In the genomic region with DNA sequence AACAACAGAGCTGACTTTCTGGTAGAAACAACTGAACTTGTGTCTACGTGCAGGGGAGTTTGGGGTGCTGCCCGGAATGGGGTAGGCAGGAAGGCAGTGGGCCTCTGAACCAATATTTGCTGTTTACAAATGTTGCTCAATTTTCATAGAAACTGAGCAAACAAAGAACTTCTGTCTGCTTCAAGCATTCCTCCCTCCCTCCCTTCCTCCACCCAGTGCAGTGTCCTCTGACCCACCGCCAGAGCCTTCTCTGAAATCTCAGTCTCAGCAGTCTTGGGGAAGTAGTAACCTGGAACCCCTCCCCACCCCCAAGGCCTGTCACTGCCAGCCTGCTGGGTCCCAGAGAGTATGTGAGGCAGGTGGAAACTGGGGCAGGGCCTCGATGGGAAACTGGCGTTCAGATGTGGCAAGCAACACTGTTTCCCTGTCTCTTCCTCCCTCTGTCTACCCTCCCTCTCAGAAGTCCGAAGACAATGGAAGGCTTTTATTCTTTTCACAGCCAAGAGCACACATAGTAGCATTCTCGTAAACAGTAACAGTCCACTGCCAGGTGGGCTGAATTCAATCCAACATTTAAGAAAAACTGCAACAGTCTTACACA, we compare ENCODE assay signal across 12 mouse cellular contexts. TPM values are rescaled to one million over a fixed set of nuclear protein-coding genes. Genes with fewer than 3 reads are reported as not detected.
DNase-seq lines count a peak whose midpoint lies in the region; ATAC-seq and TF ChIP-seq lines count a peak whose summit lies in the region.
"Had no signal": no experiment of that assay in that cellular context is flagged by ENCODE, and none has a peak within 500 bp of the region (broad histone marks: within the 10 kb centered on the region; RNA-seq: fewer than 3 reads in every experiment).

No protein-coding gene starts in this region.

- WGBS in hindbrain, embryonic 10.5 days = 67% methylated on average over 7 of the region's 7 CpGs
- 50% methylated on average over 7 of the region's 7 CpGs for WGBS in hindbrain, embryonic 14.5 days
- 55% methylated on average over 7 of the region's 7 CpGs for WGBS in intestine, embryonic 15.5 days
- 64% methylated on average over 7 of the region's 7 CpGs for WGBS in forebrain, embryonic 12.5 days

- TF ChIP-seq POLR2A in bone marrow macrophage, adult 2 months (IDR thresholded peaks at IDR 0.05; ENCODE audit: borderline replicate concordance, low read depth, low read length) = no peak

- no peak for ATAC-seq in hindbrain, embryonic 14.5 days (ENCODE audit: low FRiP score)
- peak; percentile 54 for ATAC-seq in intestine, embryonic 15.5 days
- ATAC-seq in cerebellum, adult (ENCODE audit: insufficient number of reproducible peaks, low FRiP score, low TSS enrichment) = no peak
- no peak for ATAC-seq in erythroblast, adult 5-6 weeks (replicated peaks; ENCODE audit: low FRiP score, poor library complexity, severe bottlenecking)
- no peak for ATAC-seq in forebrain, embryonic 12.5 days (ENCODE audit: low FRiP score)

- no peaks in the 10 kb centered on the region for H3K36me3 ChIP-seq in hindbrain, embryonic 10.5 days
- H3K36me3 ChIP-seq in hindbrain, embryonic 14.5 days (replicated peaks; ENCODE audit: control insufficient read depth, insufficient read depth) = no peaks in the 10 kb centered on the region
- H3K36me3 ChIP-seq in intestine, embryonic 15.5 days = no peaks in the 10 kb centered on the region
- no peaks in the 10 kb centered on the region for H3K36me3 ChIP-seq in forebrain, embryonic 12.5 days (replicated peaks)

- H3K4me1 ChIP-seq in hindbrain, embryonic 10.5 days (replicated peaks) = peaks cover 28% of the 10 kb centered on the region
- 0 out of 2 replicates have a peak, but pooled peaks cover 7% of the 10 kb centered on the region for H3K4me1 ChIP-seq in hindbrain, embryonic 14.5 days (replicated peaks; ENCODE audit: control insufficient read depth, insufficient read depth, low read length)
- H3K4me1 ChIP-seq in bone marrow macrophage, adult 2 months (ENCODE audit: control insufficient read depth, insufficient read depth, low read length) = peaks cover 42% of the 10 kb centered on the region
- 0 out of 2 replicates have a peak, but pooled peaks cover 7% of the 10 kb centered on the region for H3K4me1 ChIP-seq in intestine, embryonic 15.5 days (replicated peaks)
- peaks cover 4% of the 10 kb centered on the region for H3K4me1 ChIP-seq in forebrain, embryonic 12.5 days

- H3K27ac ChIP-seq in hindbrain, embryonic 10.5 days = peak overlapping the region; percentile 59
- no peak overlapping the region for H3K27ac ChIP-seq in hindbrain, embryonic 14.5 days
- peak overlapping the region; percentile 62 for H3K27ac ChIP-seq in bone marrow macrophage, adult 2 months (ENCODE audit: insufficient read depth, low read depth, low read length)
- 0 out of 2 replicates have a peak overlapping the region, but pooled peaks have one; percentile 17 for H3K27ac ChIP-seq in intestine, embryonic 15.5 days
- H3K27ac ChIP-seq in forebrain, embryonic 12.5 days = no peak overlapping the region

- no peak overlapping the region for H3K4me2 ChIP-seq in hindbrain, embryonic 14.5 days (replicated peaks)
- no peak overlapping the region for H3K4me2 ChIP-seq in intestine, embryonic 15.5 days (replicated peaks)
- H3K4me2 ChIP-seq in forebrain, embryonic 12.5 days = no peak overlapping the region

- no peaks in the 10 kb centered on the region for H3K27me3 ChIP-seq in hindbrain, embryonic 10.5 days (ENCODE audit: insufficient read depth, poor library complexity, severe bottlenecking)
- no peaks in the 10 kb centered on the region for H3K27me3 ChIP-seq in hindbrain, embryonic 14.5 days (ENCODE audit: control insufficient read depth, insufficient read depth, low read length)
- H3K27me3 ChIP-seq in intestine, embryonic 15.5 days (replicated peaks) = no peaks in the 10 kb centered on the region
- no peaks in the 10 kb centered on the region for H3K27me3 ChIP-seq in forebrain, embryonic 12.5 days

- H3K4me3 ChIP-seq in hindbrain, embryonic 10.5 days = no peak overlapping the region
- no peak overlapping the region for H3K4me3 ChIP-seq in hindbrain, embryonic 14.5 days (replicated peaks; ENCODE audit: low read length)
- H3K4me3 ChIP-seq in bone marrow macrophage, adult 2 months (ENCODE audit: insufficient read depth, low read length) = no peak overlapping the region
- no peak overlapping the region for H3K4me3 ChIP-seq in intestine, embryonic 15.5 days (replicated peaks)
- H3K4me3 ChIP-seq in forebrain, embryonic 12.5 days (replicated peaks) = no peak overlapping the region

- peak; percentile 11 for DNase-seq in hindbrain, embryonic 10.5 days (ENCODE audit: low spot score)
- no peak for DNase-seq in hindbrain, embryonic 14.5 days (ENCODE audit: low spot score)
- DNase-seq in lung, postnatal 36 days = peak; percentile 68
- DNase-seq: heart, postnatal 4 days; right cerebral cortex, postnatal 25 days had no signal

- H3K9me3 ChIP-seq in hindbrain, embryonic 10.5 days = no peaks in the 10 kb centered on the region
- no peaks in the 10 kb centered on the region for H3K9me3 ChIP-seq in hindbrain, embryonic 14.5 days (ENCODE audit: control insufficient read depth, low read length)
- H3K9me3 ChIP-seq in intestine, embryonic 15.5 days = no peaks in the 10 kb centered on the region
- no peaks in the 10 kb centered on the region for H3K9me3 ChIP-seq in forebrain, embryonic 12.5 days

- H3K9ac ChIP-seq in hindbrain, embryonic 14.5 days = no peak overlapping the region
- no peak overlapping the region for H3K9ac ChIP-seq in intestine, embryonic 15.5 days
- no peak overlapping the region for H3K9ac ChIP-seq in forebrain, embryonic 12.5 days

- no peak for TF ChIP-seq CTCF in bone marrow macrophage, adult 2 months (IDR thresholded peaks at IDR 0.05; ENCODE audit: low read depth, low read length)

RNA-seq across cellular contexts. Expression of gene Trf, which starts 4.4 kb away (rescaled TPM):
- 17.2 and 27.2 TPM in 2 replicates for polyA plus RNA-seq in hindbrain, embryonic 10.5 days (2016; fragmentation: Nextera tagmentation; extraction: Ambion mirVana)
- 45.3 and 49.7 TPM in 2 replicates for polyA plus RNA-seq in hindbrain, embryonic 14.5 days (2014; fragmentation: Nextera tagmentation; extraction: Ambion mirVana)
- polyA plus RNA-seq in bone marrow macrophage, adult 2 months (2012; ENCODE audit: insufficient read depth, insufficient read length, missing spikeins) = 478 and 513 TPM in 2 replicates
- polyA plus RNA-seq in intestine, embryonic 15.5 days (2015; fragmentation: Nextera tagmentation; extraction: Ambion mirVana) = 188 and 277 TPM in 2 replicates
- total RNA-seq in erythroblast, adult 5-6 weeks (2015; ENCODE audit: low replicate concordance) = 142 and 201 TPM in 2 replicates
- total RNA-seq in erythroblast, adult 5-6 weeks (2017; ENCODE audit: low replicate concordance) = 49.4 and 54.1 TPM in 2 replicates
- 12.9 and 13.2 TPM in 2 replicates for polyA plus RNA-seq in forebrain, embryonic 12.5 days (2016; fragmentation: Nextera tagmentation; extraction: Ambion mirVana)

RNA-seq across cellular contexts. Expression of gene Gm20425, which starts 4.6 kb away (rescaled TPM):
- polyA plus RNA-seq in hindbrain, embryonic 10.5 days (2016; fragmentation: Nextera tagmentation; extraction: Ambion mirVana) = not detected in 2 replicates
- 0.48 and 4.0 TPM in 2 replicates for polyA plus RNA-seq in hindbrain, embryonic 14.5 days (2014; fragmentation: Nextera tagmentation; extraction: Ambion mirVana)
- polyA plus RNA-seq in bone marrow macrophage, adult 2 months (2012; ENCODE audit: insufficient read depth, insufficient read length, missing spikeins) = 1.5 and 2.1 TPM in 2 replicates
- polyA plus RNA-seq in intestine, embryonic 15.5 days (2015; fragmentation: Nextera tagmentation; extraction: Ambion mirVana) = 0.21 and 8.8 TPM in 2 replicates
- not detected in 2 replicates for total RNA-seq in erythroblast, adult 5-6 weeks (2015; ENCODE audit: low replicate concordance)
- 4.7 TPM in 1 of 2 replicates, not detected in the other for total RNA-seq in erythroblast, adult 5-6 weeks (2017; ENCODE audit: low replicate concordance)
- polyA plus RNA-seq in forebrain, embryonic 12.5 days (2016; fragmentation: Nextera tagmentation; extraction: Ambion mirVana) = 3.3 and 4.5 TPM in 2 replicates
- polyA plus RNA-seq: embryonic facial prominence, embryonic 11.5 days; limb, embryonic 11.5 days had no signal

RNA-seq across cellular contexts. Expression of gene Srprb, which starts 32.7 kb away (rescaled TPM):
- polyA plus RNA-seq in hindbrain, embryonic 10.5 days (2016; fragmentation: Nextera tagmentation; extraction: Ambion mirVana) = 62.0 and 69.7 TPM in 2 replicates
- polyA plus RNA-seq in hindbrain, embryonic 14.5 days (2014; fragmentation: Nextera tagmentation; extraction: Ambion mirVana) = 54.1 and 64.9 TPM in 2 replicates
- 17.7 and 20.8 TPM in 2 replicates for polyA plus RNA-seq in bone marrow macrophage, adult 2 months (2012; ENCODE audit: insufficient read depth, insufficient read length, missing spikeins)
- polyA plus RNA-seq in intestine, embryonic 15.5 days (2015; fragmentation: Nextera tagmentation; extraction: Ambion mirVana) = 46.4 and 55.2 TPM in 2 replicates
- 2.1 and 2.9 TPM in 2 replicates for total RNA-seq in erythroblast, adult 5-6 weeks (2015; ENCODE audit: low replicate concordance)
- 1.9 and 3.3 TPM in 2 replicates for total RNA-seq in erythroblast, adult 5-6 weeks (2017; ENCODE audit: low replicate concordance)
- 50.3 and 50.9 TPM in 2 replicates for polyA plus RNA-seq in forebrain, embryonic 12.5 days (2016; fragmentation: Nextera tagmentation; extraction: Ambion mirVana)

Comparison
In these comparisons a context has a peak if more than half of its experiments do, and no peak if none do; other contexts are left out.
1. H3K27ac ChIP-seq: peak in hindbrain, embryonic 10.5 days (single experiment), bone marrow macrophage, adult 2 months (single experiment) and intestine, embryonic 15.5 days (single experiment); none in hindbrain, embryonic 14.5 days (single experiment) and forebrain, embryonic 12.5 days (single experiment).